Mouse (Mus musculus): ENCODE data around the gene Ovol2. TPM values are rescaled to one million over a fixed set of nuclear protein-coding genes. Genes with fewer than 3 reads are reported as not detected.

Ovol2 gene
- total RNA-seq, 1 experiment, result 1.8 TPM

GRCm38 (mm10) chr2:144373063-144373462, 41.1 kb upstream of the Ovol2 start:
- H3K4me3 ChIP-seq (ENCODE audit: insufficient read depth in 1 of 2, low read depth in 1 of 2, low read length in 2 of 2, poor library complexity in 1 of 2, severe bottlenecking in 1 of 2), result no peak overlapping the region
- H3K4me1 ChIP-seq (ENCODE audit: control insufficient read depth in 2 of 2, insufficient read depth in 2 of 2, low read length in 2 of 2, poor library complexity in 1 of 2), result peaks cover 2 to 5% of the 10 kb centered on the region in 2 experiments; a peak in 3 of 4 replicates
- DNase-seq (ENCODE audit: low read depth, low spot score), result no peak
- in situ Hi-C loops (cut with MboI; ENCODE audit: low sequenced_read_pairs in 2 of 2, unreplicated experiment in 2 of 2), result no loop called here
- H3K27ac ChIP-seq (ENCODE audit: insufficient read depth, low read depth, low read length, poor library complexity, severe bottlenecking), result no peak overlapping the region
- H3K36me3 ChIP-seq (ENCODE audit: control insufficient read depth, insufficient read depth, low read length, poor library complexity, severe bottlenecking), result peaks cover 23% of the 10 kb centered on the region
- TF ChIP-seq ZNF384 (IDR thresholded peaks at IDR 0.05; ENCODE audit: low read depth, low read length) (no peak), HCFC1 (IDR thresholded peaks at IDR 0.05; ENCODE audit: borderline replicate concordance, insufficient read depth, low read length) (no peak), MAFK (IDR thresholded peaks at IDR 0.05; ENCODE audit: insufficient read depth, low read depth, low read length) (no peak), CHD2 (IDR thresholded peaks at IDR 0.05; ENCODE audit: low read depth, low read length) (no peak), ZC3H11A (IDR thresholded peaks at IDR 0.05; ENCODE audit: borderline replicate concordance, low read depth, low read length) (no peak)
- no peak overlapping the region for H3K9ac ChIP-seq (ENCODE audit: insufficient read depth, low read depth, low read length, poor library complexity, severe bottlenecking)
- no peaks in the 10 kb centered on the region for H3K9me3 ChIP-seq (ENCODE audit: control insufficient read depth, insufficient read depth, low read depth, low read length)

- no peak overlapping the region for H3K4me3 ChIP-seq (ENCODE audit: insufficient read depth in 1 of 2, low read depth in 1 of 2, low read length in 2 of 2, poor library complexity in 1 of 2, severe bottlenecking in 1 of 2)
- peaks cover 2 to 5% of the 10 kb centered on the region in 2 experiments; a peak in 3 of 4 replicates for H3K4me1 ChIP-seq (ENCODE audit: control insufficient read depth in 2 of 2, insufficient read depth in 2 of 2, low read length in 2 of 2, poor library complexity in 1 of 2)
- DNase-seq (ENCODE audit: low read depth, low spot score), result no peak
- in situ Hi-C loops (cut with MboI; ENCODE audit: low sequenced_read_pairs in 2 of 2, unreplicated experiment in 2 of 2), result no loop called here
- H3K9ac ChIP-seq (ENCODE audit: insufficient read depth, low read depth, low read length, poor library complexity, severe bottlenecking), result no peak overlapping the region
- TF ChIP-seq HCFC1 (IDR thresholded peaks at IDR 0.05; ENCODE audit: borderline replicate concordance, insufficient read depth, low read length), result no peak
- no peak for TF ChIP-seq CHD2 (IDR thresholded peaks at IDR 0.05; ENCODE audit: low read depth, low read length)
- no peak for TF ChIP-seq ZC3H11A (IDR thresholded peaks at IDR 0.05; ENCODE audit: borderline replicate concordance, low read depth, low read length)
- no peak for TF ChIP-seq MAFK (IDR thresholded peaks at IDR 0.05; ENCODE audit: insufficient read depth, low read depth, low read length)
- no peak for TF ChIP-seq ZNF384 (IDR thresholded peaks at IDR 0.05; ENCODE audit: low read depth, low read length)
- H3K36me3 ChIP-seq (ENCODE audit: control insufficient read depth, insufficient read depth, low read length, poor library complexity, severe bottlenecking), result peaks cover 16% of the 10 kb centered on the region
- H3K27ac ChIP-seq (ENCODE audit: insufficient read depth, low read depth, low read length, poor library complexity, severe bottlenecking), result no peak overlapping the region
- no peaks in the 10 kb centered on the region for H3K9me3 ChIP-seq (ENCODE audit: control insufficient read depth, insufficient read depth, low read depth, low read length)
Measured at GRCm38 (mm10) chr2:144371566-144371965, 39.6 kb upstream of the Ovol2 start.

- in situ Hi-C loops (cut with MboI; ENCODE audit: low sequenced_read_pairs in 2 of 2, unreplicated experiment in 2 of 2), result no loop called here
- no peak for TF ChIP-seq CHD2 (IDR thresholded peaks at IDR 0.05; ENCODE audit: low read depth, low read length)
Measured at GRCm38 (mm10) chr2:144369511-144369910, 37.6 kb upstream of the Ovol2 start.

DNA sequence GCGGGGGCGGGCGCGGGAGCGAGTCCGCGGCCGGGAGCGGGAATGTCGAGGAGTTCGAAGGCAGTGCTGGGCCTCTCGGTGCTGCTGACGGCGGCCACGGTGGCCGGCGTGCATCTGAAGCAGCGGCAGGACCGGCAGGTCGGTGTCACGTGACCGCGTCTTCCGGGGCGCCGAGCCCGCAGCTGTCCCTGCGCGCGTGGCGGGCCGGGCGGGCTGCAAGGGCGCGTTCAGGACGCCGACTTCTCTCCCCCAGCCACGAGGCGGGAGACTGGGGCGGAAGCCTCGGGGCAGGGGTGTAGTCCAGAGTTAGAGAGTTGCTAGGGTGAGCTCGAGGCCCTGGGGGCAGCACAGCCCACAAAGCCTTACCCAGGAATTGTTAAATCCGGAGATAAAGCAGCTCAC, 37.1 kb upstream of the Ovol2 start:
- peak; percentile 82 for DNase-seq (ENCODE audit: low read depth, low spot score)
- Histone ChIP-seq H3K4me1 (ENCODE audit: control insufficient read depth in 2 of 2, insufficient read depth in 2 of 2, low read length in 2 of 2, poor library complexity in 1 of 2) (peaks cover 2 to 3% of the 10 kb centered on the region in 2 experiments; a peak in 3 of 4 replicates), H3K4me3 (ENCODE audit: insufficient read depth in 1 of 2, low read depth in 1 of 2, low read length in 2 of 2, poor library complexity in 1 of 2, severe bottlenecking in 1 of 2) (peak overlapping the region; percentile 85 to 98), H3K27ac (ENCODE audit: insufficient read depth, low read depth, low read length, poor library complexity, severe bottlenecking) (peak overlapping the region; percentile 98), H3K9ac (ENCODE audit: insufficient read depth, low read depth, low read length, poor library complexity, severe bottlenecking) (peak overlapping the region; percentile 97), H3K9me3 (ENCODE audit: control insufficient read depth, insufficient read depth, low read depth, low read length) (no peaks in the 10 kb centered on the region), H3K36me3 (ENCODE audit: control insufficient read depth, insufficient read depth, low read length, poor library complexity, severe bottlenecking) (peaks cover 9% of the 10 kb centered on the region)
- no peak for TF ChIP-seq ZNF384 (IDR thresholded peaks at IDR 0.05; ENCODE audit: low read depth, low read length)
- peak; percentile 65; the same call in 1 of the 2 replicates for TF ChIP-seq HCFC1 (IDR thresholded peaks at IDR 0.05; ENCODE audit: borderline replicate concordance, insufficient read depth, low read length)
- TF ChIP-seq MAFK (IDR thresholded peaks at IDR 0.05; ENCODE audit: insufficient read depth, low read depth, low read length), result no peak
- no peak for TF ChIP-seq CHD2 (IDR thresholded peaks at IDR 0.05; ENCODE audit: low read depth, low read length)
- in situ Hi-C loops (cut with MboI; ENCODE audit: low sequenced_read_pairs in 2 of 2, unreplicated experiment in 2 of 2), result no loop called here

More at GRCm38 (mm10) chr2:144369511-144369910, 37.6 kb upstream of the Ovol2 start:
- Histone ChIP-seq H3K27ac (ENCODE audit: insufficient read depth, low read depth, low read length, poor library complexity, severe bottlenecking) (peak overlapping the region; percentile 98; the same call in 1 of the 2 replicates), H3K4me3 (ENCODE audit: insufficient read depth in 1 of 2, low read depth in 1 of 2, low read length in 2 of 2, poor library complexity in 1 of 2, severe bottlenecking in 1 of 2) (peak overlapping the region; percentile 85 to 98), H3K36me3 (ENCODE audit: control insufficient read depth, insufficient read depth, low read length, poor library complexity, severe bottlenecking) (peaks cover 11% of the 10 kb centered on the region), H3K4me1 (ENCODE audit: control insufficient read depth in 2 of 2, insufficient read depth in 2 of 2, low read length in 2 of 2, poor library complexity in 1 of 2) (peaks cover 2 to 3% of the 10 kb centered on the region in 2 experiments; a peak in 3 of 4 replicates), H3K9me3 (ENCODE audit: control insufficient read depth, insufficient read depth, low read depth, low read length) (no peaks in the 10 kb centered on the region), H3K9ac (ENCODE audit: insufficient read depth, low read depth, low read length, poor library complexity, severe bottlenecking) (peak overlapping the region; percentile 97)
- no peak for DNase-seq (ENCODE audit: low read depth, low spot score)

Measured in ES-E14 (cell line).